Mouse (Mus musculus) myocyte (in vitro differentiated cells): ENCODE measurements around the gene Myt1l.

Experiments used
- MAX ChIP-seq: IDR thresholded peaks from one replicate; pipeline ENCODE4 v1.6.1; 2011; ENCODE audit warnings: low read depth, mild to moderate bottlenecking, control low read depth
- MYOD1 ChIP-seq, 3 experiments: IDR thresholded peaks; one replicate each; pipeline ENCODE4 v1.6.1; 2011; ENCODE audit warnings: control low read depth in 2 of 3, low read depth in 2 of 3, mild to moderate bottlenecking in 2 of 3, moderate library complexity in 1 of 3; ENCODE audit not compliant: insufficient read length in 2 of 3, control insufficient read depth in 1 of 3
- MYOG ChIP-seq, 3 experiments: IDR thresholded peaks; one replicate each; pipeline ENCODE4 v1.6.1; 2011; ENCODE audit warnings: control low read depth in 2 of 3, low read depth in 2 of 3, mild to moderate bottlenecking in 2 of 3; ENCODE audit not compliant: insufficient read length in 2 of 3, control insufficient read depth in 1 of 3, insufficient read depth in 1 of 3
- POLR2A ChIP-seq: IDR thresholded peaks from one replicate; pipeline ENCODE4 v1.6.1; 2011; ENCODE audit warnings: low read depth, mild to moderate bottlenecking, control low read depth, moderate library complexity; ENCODE audit not compliant: insufficient read length
- POLR2AphosphoS2 ChIP-seq: IDR thresholded peaks from one replicate; pipeline ENCODE4 v1.6.1; 2011; ENCODE audit warnings: low read depth, control low read depth; ENCODE audit not compliant: insufficient read length
- REST ChIP-seq: IDR thresholded peaks from one replicate; pipeline ENCODE4 v1.6.1; 2011; ENCODE audit warnings: mild to moderate bottlenecking, control low read depth, moderate library complexity; ENCODE audit not compliant: insufficient read depth, insufficient read length
- TCF12 ChIP-seq: IDR thresholded peaks from one replicate; pipeline ENCODE4 v1.6.1; 2011; ENCODE audit warnings: mild to moderate bottlenecking, control low read depth; ENCODE audit not compliant: poor library complexity, insufficient read depth, severe bottlenecking

- TF ChIP-seq MYOD1 (IDR thresholded peaks at IDR 0.05; ENCODE audit: control insufficient read depth in 1 of 3, insufficient read length in 2 of 3, low read depth in 2 of 3): no peak
- TF ChIP-seq POLR2A: no peak
- TF ChIP-seq REST: no peak
- no peak for TF ChIP-seq MAX
- TF ChIP-seq POLR2AphosphoS2: no peak
- no peak for TF ChIP-seq TCF12
- TF ChIP-seq MYOG (IDR thresholded peaks at IDR 0.05; ENCODE audit: control insufficient read depth in 1 of 3, insufficient read depth in 1 of 3, insufficient read length in 2 of 3, low read depth in 2 of 3): no peak
These were observed 264.8 kb downstream of the Myt1l start for GRCm38 (mm10) chr12:29792998-29793397.
